Mouse (Mus musculus) stomach, postnatal 0 days (tissue): ENCODE measurements around the gene Brwd1. TPM values are rescaled to one million over a fixed set of nuclear protein-coding genes. Genes with fewer than 3 reads are reported as not detected.

Source experiments
- ATAC-seq: fragments of 200-750 bp; cut with Nextera tagmentation; 2 replicates; pipeline ENCODE4 v1.8.0; 2017; ENCODE audit not compliant: low FRiP score, low TSS enrichment
- DNase-seq: peaks from one replicate; pipeline ENCODE4 v3.0.0-alpha.2; 2016; ENCODE audit warnings: low spot score
- H3K27ac ChIP-seq: fragments of 300-500 bp; sonication (generic); replicated peaks from 2 replicates; pipeline ENCODE4 v1.5.1; 2014; ENCODE audit warnings: mild to moderate bottlenecking, control low read depth
- H3K27me3 ChIP-seq: fragments of 300-500 bp; sonication (generic); 2 replicates; pipeline ENCODE4 v1.6.1; 2014; ENCODE audit warnings: low read length; ENCODE audit not compliant: control insufficient read depth, insufficient read depth
- H3K36me3 ChIP-seq: fragments of 300-500 bp; sonication (generic); 2 replicates; pipeline ENCODE4 v1.6.1; 2014; ENCODE audit warnings: low read length, mixed read lengths; ENCODE audit not compliant: control insufficient read depth, insufficient read depth
- H3K4me1 ChIP-seq: fragments of 300-500 bp; sonication (generic); replicated peaks from 2 replicates; pipeline ENCODE4 v1.6.1; 2014; ENCODE audit warnings: antibody characterized with exemption; ENCODE audit not compliant: control insufficient read depth, insufficient read depth
- H3K4me2 ChIP-seq: fragments of 300-500 bp; sonication (generic); replicated peaks from 2 replicates; pipeline ENCODE4 v1.6.1; 2014; ENCODE audit warnings: low read depth, mild to moderate bottlenecking, control low read depth, moderate library complexity
- H3K4me3 ChIP-seq: fragments of 300-500 bp; sonication (generic); 2 replicates; pipeline ENCODE4 v1.5.1; 2014; ENCODE audit warnings: low read depth, low read length, control low read depth
- H3K9ac ChIP-seq: fragments of 300-500 bp; sonication (generic); 2 replicates; pipeline ENCODE4 v1.6.1; 2014; ENCODE audit warnings: mild to moderate bottlenecking, low read length, control low read depth, mixed read lengths
- H3K9me3 ChIP-seq: fragments of 300-500 bp; sonication (generic); 2 replicates; pipeline ENCODE4 v1.6.1; 2016; ENCODE audit warnings: low read length; ENCODE audit not compliant: control insufficient read depth
- CTCF ChIP-seq: IDR thresholded peaks from 2 replicates; pipeline ENCODE4 v1.5.1; 2016; ENCODE audit warnings: antibody characterized with exemption, low read depth, mild to moderate bottlenecking, moderate library complexity
- EP300 ChIP-seq: optimal IDR thresholded peaks from 2 replicates; pipeline ENCODE3; 2016; ENCODE audit warnings: antibody characterized with exemption
- WGBS: fragments of 180-500 bp; shearing (Covaris S2); extraction: QIAGEN DNeasy Blood & Tissue Kit; methylation state at CpG from one replicate; pipeline ENCODE4 v1.1.7; 2014; 5-methylcytosine and 5-hydroxymethylcytosine counted together
- polyA plus RNA-seq: library from polyadenylated mRNA; unstranded; fragments of >200 nt; fragmentation: Nextera tagmentation; extraction: Ambion mirVana; gene quantifications from 2 replicates; pipeline ENCODE4 v1.2.1, GENCODE M21; 2015

Gene Brwd1
- polyA plus RNA-seq, 1 experiment from 2014 or later = 31.6 TPM

DNA sequence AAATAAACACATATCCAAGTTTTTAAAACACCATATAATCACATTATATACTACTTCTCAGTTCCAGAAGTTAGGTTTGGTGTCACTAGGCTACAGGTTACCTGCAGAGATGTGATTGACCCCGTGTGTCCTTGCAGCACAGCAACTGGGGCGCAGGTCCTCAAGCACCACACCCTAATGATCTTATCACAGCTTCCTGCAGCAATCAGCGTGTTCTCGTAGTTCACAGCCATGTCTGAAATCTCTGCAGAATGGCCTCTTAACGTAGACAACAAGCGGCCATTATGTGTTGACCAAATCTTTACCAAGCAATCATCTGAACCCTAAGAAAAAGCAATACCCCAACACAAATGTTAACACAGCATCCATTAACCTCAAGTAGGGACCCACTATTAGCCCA is 17.7 kb downstream of the Brwd1 start:
- DNase-seq = no peak
- 82% methylated on average over 6 of the region's 6 CpGs for WGBS
- ATAC-seq = no peak
- peaks cover 37% of the 10 kb centered on the region for H3K36me3 ChIP-seq
- TF ChIP-seq EP300 (no peak), CTCF (no peak)
- no peaks in the 10 kb centered on the region for H3K4me1 ChIP-seq
- H3K27me3 ChIP-seq = no peaks in the 10 kb centered on the region
- H3K4me3 ChIP-seq = no peak overlapping the region
- H3K9me3 ChIP-seq = no peaks in the 10 kb centered on the region
- no peak overlapping the region for H3K27ac ChIP-seq
- H3K9ac ChIP-seq = no peak overlapping the region
- no peak overlapping the region for H3K4me2 ChIP-seq

DNA sequence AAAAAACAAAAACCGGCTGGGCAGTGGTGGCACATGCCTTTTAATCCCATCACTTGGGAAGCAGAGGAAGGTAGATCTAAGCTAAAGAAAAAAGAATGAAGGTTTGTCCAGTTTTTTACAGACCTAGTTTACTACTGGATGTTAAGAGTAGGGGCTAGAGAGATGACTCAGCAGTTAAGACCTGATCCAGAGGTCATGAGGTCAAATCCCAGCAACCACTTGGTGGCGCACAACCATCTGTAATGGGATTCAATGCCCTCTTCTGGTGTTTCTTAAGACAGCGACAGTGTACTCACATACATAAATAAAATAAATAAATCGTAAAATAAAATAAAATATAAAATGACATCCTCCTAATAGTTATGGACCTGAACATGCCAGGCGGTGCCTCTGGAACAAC is 38.2 kb downstream of the Brwd1 start:
- 67% methylated on average over 5 of the region's 5 CpGs for WGBS
- Histone ChIP-seq H3K9me3 (no peaks in the 10 kb centered on the region), H3K27me3 (no peaks in the 10 kb centered on the region), H3K27ac (no peak overlapping the region), H3K36me3 (peaks cover 34% of the 10 kb centered on the region), H3K4me1 (no peaks in the 10 kb centered on the region), H3K9ac (no peak overlapping the region), H3K4me2 (no peak overlapping the region), H3K4me3 (no peak overlapping the region)
- peak; percentile 44 for DNase-seq
- peak; percentile 67 for TF ChIP-seq CTCF
- TF ChIP-seq EP300 = no peak
- ATAC-seq = no peak

- Histone ChIP-seq H3K9me3 (no peaks in the 10 kb centered on the region), H3K27me3 (no peaks in the 10 kb centered on the region), H3K4me3 (no peak overlapping the region), H3K9ac (no peak overlapping the region), H3K36me3 (peaks cover 44% of the 10 kb centered on the region), H3K4me1 (no peaks in the 10 kb centered on the region), H3K27ac (no peak overlapping the region), H3K4me2 (no peak overlapping the region)
- DNase-seq (no peak), ATAC-seq (0 out of 2 replicates have a peak, but pooled peaks have one; percentile 53)
- WGBS = 85% methylated on average over 4 of the region's 4 CpGs
- TF ChIP-seq CTCF (no peak), EP300 (no peak)
Measured at GRCm38 (mm10) chr16:96040691-96041090, 41.6 kb downstream of the Brwd1 start.

DNA sequence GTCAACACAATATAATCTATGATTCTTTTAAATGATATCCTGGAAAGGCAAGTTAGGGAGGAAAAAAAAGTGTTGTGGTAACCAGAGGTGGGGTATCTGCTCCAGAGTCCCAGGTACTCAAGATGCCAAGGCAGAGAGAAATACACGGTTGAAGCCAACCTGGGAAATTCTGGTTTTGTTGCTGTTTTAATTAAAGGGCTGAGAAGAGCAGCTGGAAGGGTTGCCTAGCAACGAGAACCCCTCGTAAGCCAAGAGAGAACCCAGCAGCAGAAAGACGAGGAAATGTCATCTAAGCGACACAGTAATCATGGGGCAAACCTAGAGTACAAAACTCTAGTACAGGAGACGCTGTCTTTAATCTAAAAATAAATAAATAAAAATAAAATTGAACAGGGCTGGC is 42.8 kb downstream of the Brwd1 start:
- Histone ChIP-seq H3K36me3 (peaks cover 49% of the 10 kb centered on the region), H3K9ac (no peak overlapping the region), H3K4me2 (no peak overlapping the region), H3K27me3 (no peaks in the 10 kb centered on the region), H3K27ac (no peak overlapping the region), H3K9me3 (no peaks in the 10 kb centered on the region), H3K4me3 (no peak overlapping the region), H3K4me1 (no peaks in the 10 kb centered on the region)
- WGBS = 71% methylated on average over 6 of the region's 6 CpGs
- DNase-seq (no peak), ATAC-seq (no peak)
- TF ChIP-seq CTCF (no peak), EP300 (no peak)

DNA sequence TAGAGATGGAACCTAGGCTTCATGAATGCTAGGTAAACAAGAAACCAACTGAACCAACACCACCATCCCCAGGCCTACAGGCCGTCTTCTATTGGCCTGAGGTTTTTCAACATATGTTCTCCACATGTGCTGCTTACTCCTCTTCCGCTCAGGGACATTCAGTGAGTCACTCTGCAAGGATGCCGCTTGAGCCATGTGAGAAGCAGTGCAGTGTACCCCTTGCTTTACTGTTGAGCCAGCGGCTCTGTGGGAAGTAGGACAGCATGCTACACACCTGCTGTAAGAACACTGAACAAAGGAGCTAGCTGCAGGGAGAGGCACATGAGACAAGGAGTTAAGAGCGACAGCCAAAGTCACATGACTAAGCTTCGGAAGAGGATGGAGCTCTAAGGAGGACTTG is 47.9 kb downstream of the Brwd1 start:
- DNase-seq (no peak), ATAC-seq (no peak)
- H3K36me3 ChIP-seq = peaks cover 56% of the 10 kb centered on the region
- H3K4me1 ChIP-seq = no peaks in the 10 kb centered on the region
- no peak overlapping the region for H3K4me3 ChIP-seq
- WGBS = 93% methylated on average over 6 of the region's 6 CpGs
- H3K9me3 ChIP-seq = no peaks in the 10 kb centered on the region
- no peaks in the 10 kb centered on the region for H3K27me3 ChIP-seq
- TF ChIP-seq EP300 (no peak), CTCF (no peak)
- H3K9ac ChIP-seq = no peak overlapping the region
- H3K4me2 ChIP-seq = no peak overlapping the region
- no peak overlapping the region for H3K27ac ChIP-seq

GRCm38 (mm10) chr16:96032368-96033043 is 49.8 kb downstream of the Brwd1 start:
- H3K27me3 ChIP-seq = no peaks in the 10 kb centered on the region
- no peak for TF ChIP-seq CTCF
- TF ChIP-seq EP300 = no peak
- H3K9ac ChIP-seq = no peak overlapping the region
- 88% methylated on average over 13 of the region's 13 CpGs for WGBS
- H3K27ac ChIP-seq = no peak overlapping the region
- H3K4me1 ChIP-seq = no peaks in the 10 kb centered on the region
- DNase-seq = no peak
- no peak overlapping the region for H3K4me2 ChIP-seq
- no peaks in the 10 kb centered on the region for H3K9me3 ChIP-seq
- no peak for ATAC-seq
- peaks cover 55% of the 10 kb centered on the region for H3K36me3 ChIP-seq
- no peak overlapping the region for H3K4me3 ChIP-seq
